Comparison of ENCODE assay signal across 19 mouse cellular contexts in the genomic region with DNA sequence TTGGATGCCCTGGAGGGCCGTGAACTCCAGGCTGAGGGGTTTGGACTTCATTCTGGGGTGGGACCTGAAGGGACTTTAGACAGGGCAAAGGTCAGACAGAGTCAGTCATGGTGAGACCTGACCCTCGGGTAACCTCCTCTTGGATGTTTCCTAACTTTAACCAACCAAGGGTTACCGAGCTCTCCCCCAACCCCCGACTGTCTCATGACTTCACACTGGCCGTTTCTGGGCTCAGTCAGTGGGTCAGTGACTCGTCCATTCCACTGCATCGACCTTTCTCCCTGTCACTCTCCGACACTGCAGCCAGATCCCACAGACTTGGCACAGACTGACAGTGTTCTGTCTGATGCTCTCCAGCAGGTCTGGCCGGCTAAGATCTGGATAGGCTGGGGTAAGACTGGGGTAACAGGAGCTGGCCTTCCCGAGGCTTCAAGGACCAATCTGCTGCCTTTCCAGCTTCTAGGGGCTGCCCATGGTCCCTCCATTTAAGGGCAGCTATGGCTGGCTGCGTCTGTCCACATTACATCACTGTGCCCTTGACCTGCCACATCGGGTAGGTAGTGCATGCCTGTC. TPM values are rescaled to one million over a fixed set of nuclear protein-coding genes. Genes with fewer than 3 reads are reported as not detected.
DNase-seq lines count a peak whose midpoint lies in the region; ATAC-seq and TF ChIP-seq lines count a peak whose summit lies in the region.
"Had no signal": no experiment of that assay in that cellular context is flagged by ENCODE, and none has a peak within 500 bp of the region (broad histone marks: within the 10 kb centered on the region; RNA-seq: fewer than 3 reads in every experiment).

No protein-coding gene starts in this region.

- DNase-seq in liver, adult 2 months (ENCODE audit: extremely low read depth, low read depth, low spot score): peak; percentile 98
- DNase-seq in liver (no peak), adipocyte (ENCODE audit: low spot score) (peak; percentile 55)
- no peak for DNase-seq in ovary, postnatal 14 days (ENCODE audit: low spot score)
- DNase-seq in midbrain, embryonic 10.5 days (ENCODE audit: low spot score): no peak
- DNase-seq in urinary bladder, postnatal 14 days (ENCODE audit: low spot score): no peak
- DNase-seq: cerebellum, postnatal 14 days; forebrain, postnatal 0 days; gastrocnemius, postnatal 25 days had no signal

- TF ChIP-seq POLR2A in liver, adult 2 months (IDR thresholded peaks at IDR 0.05; ENCODE audit: extremely low read depth, insufficient read depth, low read length): no peak

- H3K36me3 ChIP-seq in liver, adult 2 months (ENCODE audit: control insufficient read depth, insufficient read depth, low read length): no peaks in the 10 kb centered on the region
- H3K36me3 ChIP-seq in kidney, embryonic 14.5 days (ENCODE audit: control insufficient read depth, insufficient read depth, low read length): peaks cover 26% of the 10 kb centered on the region
- 0 out of 2 replicates have a peak, but pooled peaks cover 12% of the 10 kb centered on the region for H3K36me3 ChIP-seq in liver, embryonic 15.5 days (replicated peaks)
- H3K36me3 ChIP-seq in midbrain, embryonic 10.5 days: peaks cover 42% of the 10 kb centered on the region
- H3K36me3 ChIP-seq: midbrain, embryonic 15.5 days had no signal

- no peak overlapping the region for H3K9ac ChIP-seq in liver, adult 2 months (ENCODE audit: low read depth, low read length)
- no peak overlapping the region for H3K9ac ChIP-seq in kidney, embryonic 14.5 days (ENCODE audit: low read depth, low read length)
- no peak overlapping the region for H3K9ac ChIP-seq in liver, embryonic 15.5 days
- H3K9ac ChIP-seq: embryonic facial prominence, embryonic 15.5 days; forebrain, postnatal 0 days; heart, embryonic 15.5 days; lung, embryonic 15.5 days; midbrain, embryonic 15.5 days; neural tube, embryonic 13.5 days had no signal

- no peaks in the 10 kb centered on the region for H3K27me3 ChIP-seq in liver, adult 2 months (ENCODE audit: control insufficient read depth, insufficient read depth, low read length)
- no peaks in the 10 kb centered on the region for H3K27me3 ChIP-seq in kidney, embryonic 14.5 days (ENCODE audit: control insufficient read depth, insufficient read depth, low read length)
- no peaks in the 10 kb centered on the region for H3K27me3 ChIP-seq in liver, embryonic 15.5 days
- no peaks in the 10 kb centered on the region for H3K27me3 ChIP-seq in midbrain, embryonic 10.5 days (ENCODE audit: low read depth, poor library complexity, severe bottlenecking)
- H3K27me3 ChIP-seq: CH12.LX; embryonic facial prominence, embryonic 15.5 days; heart, embryonic 15.5 days; lung, embryonic 15.5 days; midbrain, embryonic 15.5 days; neural tube, embryonic 13.5 days had no signal

- TF ChIP-seq CTCF in liver, adult 2 months (IDR thresholded peaks at IDR 0.05; ENCODE audit: low read depth, low read length): no peak

- no peaks in the 10 kb centered on the region for H3K9me3 ChIP-seq in kidney, embryonic 14.5 days (ENCODE audit: control insufficient read depth, low read length)
- no peaks in the 10 kb centered on the region for H3K9me3 ChIP-seq in liver, embryonic 15.5 days (replicated peaks)
- H3K9me3 ChIP-seq in midbrain, embryonic 10.5 days (replicated peaks): no peaks in the 10 kb centered on the region
- H3K9me3 ChIP-seq: embryonic facial prominence, embryonic 15.5 days; heart, embryonic 15.5 days; lung, embryonic 15.5 days; midbrain, embryonic 15.5 days; neural tube, embryonic 13.5 days had no signal

- H3K79me2 ChIP-seq in liver, adult 2 months (ENCODE audit: control insufficient read depth, insufficient read depth, low read length): no peaks in the 10 kb centered on the region

- peaks cover 13% of the 10 kb centered on the region for H3K4me1 ChIP-seq in liver, adult 2 months (ENCODE audit: control insufficient read depth, insufficient read depth, low read length)
- H3K4me1 ChIP-seq in kidney, embryonic 14.5 days (ENCODE audit: control insufficient read depth, insufficient read depth, low read length): 0 out of 2 replicates have a peak, but pooled peaks cover 3% of the 10 kb centered on the region
- H3K4me1 ChIP-seq in liver, embryonic 15.5 days (replicated peaks): peaks cover 20% of the 10 kb centered on the region; the same call in 1 of the 2 replicates
- H3K4me1 ChIP-seq in midbrain, embryonic 10.5 days: no peaks in the 10 kb centered on the region
- H3K4me1 ChIP-seq: embryonic facial prominence, embryonic 15.5 days; lung, embryonic 15.5 days; midbrain, embryonic 15.5 days; neural tube, embryonic 13.5 days had no signal

- no peak overlapping the region for H3K4me3 ChIP-seq in liver, adult 2 months (ENCODE audit: insufficient read depth, low read depth, low read length)
- H3K4me3 ChIP-seq in kidney, embryonic 14.5 days (ENCODE audit: low read length): no peak overlapping the region
- H3K4me3 ChIP-seq in liver, embryonic 15.5 days (replicated peaks): no peak overlapping the region
- H3K4me3 ChIP-seq in midbrain, embryonic 10.5 days: no peak overlapping the region
- H3K4me3 ChIP-seq: embryonic facial prominence, embryonic 15.5 days; heart, embryonic 15.5 days; lung, embryonic 15.5 days; midbrain, embryonic 15.5 days; neural tube, embryonic 13.5 days had no signal

- H3K27ac ChIP-seq in liver, adult 2 months (replicated peaks; ENCODE audit: insufficient read depth, low read depth, low read length): peak overlapping the region; percentile 53; the same call in 1 of the 2 replicates
- no peak overlapping the region for H3K27ac ChIP-seq in kidney, embryonic 14.5 days (ENCODE audit: low read depth, low read length)
- H3K27ac ChIP-seq in liver, embryonic 15.5 days (replicated peaks): peak overlapping the region; percentile 61; the same call in 1 of the 2 replicates
- no peak overlapping the region for H3K27ac ChIP-seq in midbrain, embryonic 10.5 days (replicated peaks)
- H3K27ac ChIP-seq: embryonic facial prominence, embryonic 15.5 days; heart, embryonic 15.5 days; lung, embryonic 15.5 days; midbrain, embryonic 15.5 days; neural tube, embryonic 13.5 days had no signal

- ATAC-seq in kidney, embryonic 14.5 days (ENCODE audit: low FRiP score, low TSS enrichment): peak; percentile 47; the same call in 1 of the 2 replicates
- ATAC-seq in liver, embryonic 15.5 days (ENCODE audit: insufficient read depth): peak; percentile 63
- ATAC-seq: forebrain, postnatal 0 days; midbrain, embryonic 15.5 days had no signal

- 11% methylated on average over 12 of the region's 12 CpGs for WGBS in liver, adult 2 months
- 49% methylated on average over 12 of the region's 12 CpGs for WGBS in kidney, embryonic 14.5 days
- 56% methylated on average over 12 of the region's 12 CpGs for WGBS in liver, embryonic 15.5 days (ENCODE audit: insufficient replicate concordance)
- WGBS in midbrain, embryonic 10.5 days: 70% methylated on average over 12 of the region's 12 CpGs

- H3K4me2 ChIP-seq in kidney, embryonic 14.5 days (replicated peaks; ENCODE audit: low read depth, low read length): no peak overlapping the region
- no peak overlapping the region; the same call in 1 of the 2 replicates for H3K4me2 ChIP-seq in liver, embryonic 15.5 days
- H3K4me2 ChIP-seq: embryonic facial prominence, embryonic 15.5 days; heart, embryonic 15.5 days; lung, embryonic 15.5 days; midbrain, embryonic 15.5 days; neural tube, embryonic 13.5 days had no signal

RNA-seq across cellular contexts. Expression of gene Ethe1, which starts 13.0 kb away (rescaled TPM):
- 71.1 and 91.4 TPM in 2 replicates for total RNA-seq in liver, adult 2 months (2014; rRNA removed)
- polyA plus RNA-seq in liver, adult 2 months (2012; rRNA removed): 227 and 244 TPM in 2 replicates
- 51.8 and 53.6 TPM in 2 replicates for polyA plus RNA-seq in kidney, embryonic 14.5 days (2014; fragmentation: Nextera tagmentation; extraction: Ambion mirVana)
- 27.1 and 28.9 TPM in 2 replicates for polyA plus RNA-seq in liver, embryonic 15.5 days (2015; fragmentation: Nextera tagmentation; extraction: Ambion mirVana)
- 22.8 and 24.1 TPM in 2 replicates for polyA plus RNA-seq in midbrain, embryonic 10.5 days (2016; fragmentation: Nextera tagmentation; extraction: Ambion mirVana)

RNA-seq across cellular contexts. Expression of gene Zfp575, which starts 13.1 kb away (rescaled TPM):
- total RNA-seq in liver, adult 2 months (2014; rRNA removed): not detected in 2 replicates
- 0.02 TPM in 1 of 2 replicates, not detected in the other for polyA plus RNA-seq in liver, adult 2 months (2012; rRNA removed)
- 2.5 and 3.0 TPM in 2 replicates for polyA plus RNA-seq in kidney, embryonic 14.5 days (2014; fragmentation: Nextera tagmentation; extraction: Ambion mirVana)
- polyA plus RNA-seq in liver, embryonic 15.5 days (2015; fragmentation: Nextera tagmentation; extraction: Ambion mirVana): 0.22 and 0.24 TPM in 2 replicates
- polyA plus RNA-seq in midbrain, embryonic 10.5 days (2016; fragmentation: Nextera tagmentation; extraction: Ambion mirVana): 1.4 and 2.1 TPM in 2 replicates

RNA-seq across cellular contexts. Expression of gene Xrcc1, which starts 28.2 kb away (rescaled TPM):
- 4.8 and 7.4 TPM in 2 replicates for total RNA-seq in liver, adult 2 months (2014; rRNA removed)
- 12.6 and 17.1 TPM in 2 replicates for polyA plus RNA-seq in liver, adult 2 months (2012; rRNA removed)
- 109 and 136 TPM in 2 replicates for polyA plus RNA-seq in kidney, embryonic 14.5 days (2014; fragmentation: Nextera tagmentation; extraction: Ambion mirVana)
- 41.1 and 48.9 TPM in 2 replicates for polyA plus RNA-seq in liver, embryonic 15.5 days (2015; fragmentation: Nextera tagmentation; extraction: Ambion mirVana)
- polyA plus RNA-seq in midbrain, embryonic 10.5 days (2016; fragmentation: Nextera tagmentation; extraction: Ambion mirVana): 149 and 160 TPM in 2 replicates

RNA-seq across cellular contexts. Expression of gene Pinlyp, which starts 28.4 kb away (rescaled TPM):
- not detected in 2 replicates for total RNA-seq in liver, adult 2 months (2014; rRNA removed)
- not detected in 2 replicates for polyA plus RNA-seq in liver, adult 2 months (2012; rRNA removed)
- polyA plus RNA-seq in kidney, embryonic 14.5 days (2014; fragmentation: Nextera tagmentation; extraction: Ambion mirVana): 0.43 TPM in 1 of 2 replicates, not detected in the other
- polyA plus RNA-seq in liver, embryonic 15.5 days (2015; fragmentation: Nextera tagmentation; extraction: Ambion mirVana): not detected in 2 replicates
- polyA plus RNA-seq in midbrain, embryonic 10.5 days (2016; fragmentation: Nextera tagmentation; extraction: Ambion mirVana): 0.14 TPM in 1 of 2 replicates, not detected in the other
- total RNA-seq: gastrocnemius, postnatal 25 days; left cerebral cortex, adult 8-10 months had no signal
- polyA plus RNA-seq: forebrain, postnatal 0 days; heart, embryonic 15.5 days; intestine, embryonic 14.5 days; midbrain, embryonic 15.5 days; neural tube, embryonic 13.5 days had no signal

RNA-seq across cellular contexts. Expression of gene Phldb3, which starts 36.3 kb away (rescaled TPM):
- 1.4 and 1.5 TPM in 2 replicates for total RNA-seq in liver, adult 2 months (2014; rRNA removed)
- 3.4 and 3.5 TPM in 2 replicates for polyA plus RNA-seq in liver, adult 2 months (2012; rRNA removed)
- 0.24 and 0.32 TPM in 2 replicates for polyA plus RNA-seq in kidney, embryonic 14.5 days (2014; fragmentation: Nextera tagmentation; extraction: Ambion mirVana)
- 0.10 and 0.12 TPM in 2 replicates for polyA plus RNA-seq in liver, embryonic 15.5 days (2015; fragmentation: Nextera tagmentation; extraction: Ambion mirVana)
- polyA plus RNA-seq in midbrain, embryonic 10.5 days (2016; fragmentation: Nextera tagmentation; extraction: Ambion mirVana): 0.05 TPM in 1 of 2 replicates, not detected in the other
- total RNA-seq: forebrain, postnatal 0 days had no signal
- polyA plus RNA-seq: forebrain, postnatal 0 days; midbrain, embryonic 15.5 days; neural tube, embryonic 13.5 days had no signal

Comparison
In these comparisons a context has a peak if more than half of its experiments do, and no peak if none do; other contexts are left out.
1. DNase-seq: peak in liver, adult 2 months (single experiment) and adipocyte (single experiment); none in liver (single experiment), ovary, postnatal 14 days (single experiment), midbrain, embryonic 10.5 days (single experiment) and urinary bladder, postnatal 14 days (single experiment).
2. H3K27ac ChIP-seq: peak in liver, adult 2 months (single experiment) and liver, embryonic 15.5 days (single experiment); none in kidney, embryonic 14.5 days (single experiment) and midbrain, embryonic 10.5 days (single experiment).